Mouse (Mus musculus): ENCODE measurements around the gene Adgrg4.

DNA sequence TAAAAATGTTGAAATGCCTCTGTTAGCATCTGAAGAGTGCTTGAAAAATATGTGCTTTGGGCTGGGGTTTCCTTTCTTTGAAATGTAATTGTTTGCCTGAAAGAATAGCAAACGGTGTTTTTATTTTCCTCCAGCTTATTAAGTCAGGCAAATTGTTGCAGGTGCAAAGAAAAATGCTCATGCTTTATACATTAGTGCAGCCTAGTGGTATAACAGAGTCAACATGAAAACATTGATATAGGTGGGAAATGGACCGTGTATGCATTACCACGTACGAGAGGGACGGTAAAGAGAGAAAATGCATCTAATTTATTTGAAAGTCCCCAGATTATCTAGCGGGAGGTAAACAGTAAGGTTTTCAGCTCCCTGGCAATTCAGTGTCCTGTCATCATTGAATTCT lies 173.9 kb downstream of the Adgrg4 start:
- no peak for TF ChIP-seq CTCF (IDR thresholded peaks at IDR 0.05)
- no peak for TF ChIP-seq POLR2A (IDR thresholded peaks at IDR 0.05; ENCODE audit: insufficient read depth, low read depth, low read length)
- TF ChIP-seq EP300 (IDR thresholded peaks at IDR 0.05; ENCODE audit: insufficient read depth, low read depth, low read length) = no peak
